In the genomic region with DNA sequence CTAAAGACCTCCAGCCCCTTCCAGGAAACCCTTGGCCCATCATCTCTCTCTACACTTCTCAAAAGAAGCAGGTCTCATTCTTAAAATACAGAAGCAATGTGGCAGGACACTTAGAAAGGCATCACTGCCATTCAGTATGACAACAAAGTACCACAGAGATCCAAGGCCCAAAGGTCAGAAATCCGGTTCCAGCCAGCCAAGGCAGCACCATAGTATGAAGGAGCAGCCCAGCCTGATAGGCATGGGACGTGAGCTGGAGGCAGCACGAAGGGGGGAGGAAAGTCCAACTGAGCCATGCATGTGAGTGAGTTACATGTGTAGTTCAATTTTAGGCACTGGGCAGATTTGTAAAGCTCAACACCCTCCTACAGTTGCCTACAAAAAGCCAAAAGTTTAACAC, we compare ENCODE assay signal across 17 mouse cellular contexts.
"Had no signal": no experiment of that assay in that cellular context is flagged by ENCODE, and none has a peak within 500 bp of the region (broad histone marks: within the 10 kb centered on the region; RNA-seq: fewer than 3 reads in every experiment).

No protein-coding gene starts in this region.

- H3K36me3 ChIP-seq: liver, embryonic 13.5 days; stomach, embryonic 15.5 days had no signal

- ATAC-seq: inflammation-experienced regulatory T-cells, adult 6 months; intestine, embryonic 16.5 days had no signal

- H3K27ac ChIP-seq: left cerebral cortex, adult 2 months; liver, embryonic 13.5 days; stomach, embryonic 15.5 days had no signal

- H3K9me3 ChIP-seq: liver, embryonic 13.5 days; stomach, embryonic 15.5 days had no signal

- H3K4me2 ChIP-seq: liver, embryonic 13.5 days; midbrain, embryonic 11.5 days; stomach, embryonic 15.5 days had no signal

- H3K4me3 ChIP-seq: left cerebral cortex, adult 2 months; liver, embryonic 13.5 days; stomach, embryonic 15.5 days had no signal

- H3K4me1 ChIP-seq: liver, embryonic 13.5 days; stomach, embryonic 15.5 days had no signal

- H3K27me3 ChIP-seq: liver, embryonic 13.5 days; stomach, embryonic 15.5 days had no signal

- DNase-seq: layer of hippocampus, postnatal 36 days; liver, embryonic 13.5 days; lung, adult 2 months; lung, postnatal 14 days; lung, postnatal 4 days; midbrain, embryonic 14.5 days; right cerebral cortex, adult 18-20 months; right cerebral cortex, postnatal 14 days; right cerebral cortex, postnatal 4 days; spleen, adult 18-20 months; thymus, adult 18-20 months; thymus, postnatal 36 days had no signal

- H3K9ac ChIP-seq: liver, embryonic 13.5 days; stomach, embryonic 15.5 days had no signal
